Mouse (Mus musculus) brain, embryonic 14.5 days (tissue): ENCODE data around the gene Tenm3.

Experiments
- CTCF ChIP-seq: fragments of 200-500 bp; IDR thresholded peaks from 2 replicates; pipeline ENCODE4 v1.5.1; 2012; ENCODE audit warnings: inconsistent platforms, mild to moderate bottlenecking, moderate library complexity, borderline replicate concordance; ENCODE audit not compliant: insufficient read depth, insufficient read length; ENCODE audit errors: extremely low read depth
- POLR2A ChIP-seq: fragments of 200-500 bp; IDR thresholded peaks from 2 replicates; pipeline ENCODE4 v1.6.1; 2012; ENCODE audit warnings: mild to moderate bottlenecking, inconsistent platforms, borderline replicate concordance; ENCODE audit not compliant: poor library complexity, insufficient read depth, insufficient read length, severe bottlenecking; ENCODE audit errors: extremely low read depth

DNA sequence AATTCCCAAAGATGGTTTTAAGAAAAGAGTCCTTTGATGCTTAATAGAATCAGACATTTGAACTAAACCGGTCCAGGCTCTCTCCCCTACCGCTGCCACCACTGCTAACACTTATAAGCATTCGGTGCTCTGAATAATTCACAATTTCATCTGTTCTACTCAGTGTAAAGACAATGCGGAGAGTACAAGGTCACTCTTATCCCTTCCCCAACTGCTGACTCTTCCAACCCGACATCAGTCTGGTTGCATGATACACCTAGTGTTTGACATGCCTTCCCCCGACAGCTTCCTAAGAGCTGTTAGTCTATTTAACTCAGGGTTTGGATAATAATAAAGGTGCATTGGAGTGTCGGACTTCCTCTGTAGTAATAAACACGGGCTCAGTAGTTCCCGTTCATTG lies 128.1 kb downstream of the Tenm3 start:
- TF ChIP-seq CTCF (no peak), POLR2A (no peak)
